Mouse (Mus musculus) hindbrain, embryonic 15.5 days (tissue): ENCODE results near the gene Brd2. TPM values are rescaled to one million over a fixed set of nuclear protein-coding genes. Genes with fewer than 3 reads are reported as not detected.

Experiments used
- ATAC-seq: fragments of 200-750 bp; cut with Nextera tagmentation; 2 replicates; pipeline ENCODE4 v1.8.0; 2017; ENCODE audit warnings: low read depth, moderate number of reproducible peaks, moderate TSS enrichment; ENCODE audit not compliant: low FRiP score
- H3K27ac ChIP-seq: fragments of 300-500 bp; sonication (generic); replicated peaks from 2 replicates; pipeline ENCODE4 v1.5.1; 2015; ENCODE audit warnings: mild to moderate bottlenecking, inconsistent platforms
- H3K27me3 ChIP-seq: fragments of 300-500 bp; sonication (generic); 2 replicates; pipeline ENCODE4 v1.6.1; 2015; ENCODE audit warnings: control low read depth, inconsistent platforms
- H3K36me3 ChIP-seq: fragments of 300-500 bp; sonication (generic); 2 replicates; pipeline ENCODE4 v1.6.1; 2015; ENCODE audit warnings: control low read depth, inconsistent platforms
- H3K4me1 ChIP-seq: fragments of 300-500 bp; sonication (generic); replicated peaks from 2 replicates; pipeline ENCODE4 v1.6.1; 2015; ENCODE audit warnings: control low read depth, inconsistent platforms
- H3K4me2 ChIP-seq: fragments of 300-500 bp; sonication (generic); 2 replicates; pipeline ENCODE4 v1.6.1; 2015; ENCODE audit warnings: moderate library complexity, mild to moderate bottlenecking, inconsistent platforms
- H3K4me3 ChIP-seq: fragments of 300-500 bp; sonication (generic); 2 replicates; pipeline ENCODE4 v1.5.1; 2015; ENCODE audit warnings: mild to moderate bottlenecking, inconsistent platforms
- H3K9ac ChIP-seq: fragments of 300-500 bp; sonication (generic); 2 replicates; pipeline ENCODE4 v1.6.1; 2015; ENCODE audit warnings: inconsistent platforms
- H3K9me3 ChIP-seq: fragments of 300-500 bp; sonication (generic); 2 replicates; pipeline ENCODE4 v1.6.1; 2016; ENCODE audit warnings: control low read depth, inconsistent platforms
- WGBS: fragments of 180-500 bp; shearing (Covaris S2); methylation state at CpG from one replicate; pipeline ENCODE4 v1.1.7; 2015; 5-methylcytosine and 5-hydroxymethylcytosine counted together
- polyA plus RNA-seq: library from polyadenylated mRNA; unstranded; fragments of >200 nt; fragmentation: Nextera tagmentation; extraction: Ambion mirVana; gene quantifications from 2 replicates; pipeline ENCODE4 v1.2.1, GENCODE M21; 2015

The Brd2 gene
- polyA plus RNA-seq, 1 experiment from 2014 or later: 144 TPM

- 87% methylated on average over 7 of the region's 7 CpGs for WGBS
- Histone ChIP-seq H3K4me2 (no peak overlapping the region), H3K27ac (no peak overlapping the region), H3K4me1 (no peaks in the 10 kb centered on the region), H3K9ac (no peak overlapping the region), H3K9me3 (no peaks in the 10 kb centered on the region), H3K36me3 (peaks cover 23% of the 10 kb centered on the region), H3K4me3 (no peak overlapping the region), H3K27me3 (no peaks in the 10 kb centered on the region)
- ATAC-seq: 0 out of 2 replicates have a peak, but pooled peaks have one; percentile 38
Observed at GRCm38 (mm10) chr17:34107109-34107867, 15.1 kb downstream of the Brd2 start.

GRCm38 (mm10) chr17:34106555-34106954 lies 15.9 kb downstream of the Brd2 start:
- Histone ChIP-seq H3K4me3 (no peak overlapping the region), H3K36me3 (peaks cover 16% of the 10 kb centered on the region), H3K4me2 (no peak overlapping the region), H3K27me3 (no peaks in the 10 kb centered on the region), H3K4me1 (peaks cover 3% of the 10 kb centered on the region; the same call in 1 of the 2 replicates), H3K27ac (no peak overlapping the region), H3K9ac (no peak overlapping the region), H3K9me3 (no peaks in the 10 kb centered on the region)
- no peak for ATAC-seq
- WGBS: 91% methylated on average over 7 of the region's 7 CpGs

GRCm38 (mm10) chr17:34104804-34105203 lies 17.6 kb downstream of the Brd2 start:
- no peak overlapping the region for H3K4me3 ChIP-seq
- WGBS: 89% methylated on average over 9 of the region's 9 CpGs
- peaks cover 4% of the 10 kb centered on the region; the same call in 1 of the 2 replicates for H3K4me1 ChIP-seq
- no peak overlapping the region for H3K4me2 ChIP-seq
- no peaks in the 10 kb centered on the region for H3K27me3 ChIP-seq
- ATAC-seq: no peak
- 0 out of 2 replicates have a peak, but pooled peaks cover 3% of the 10 kb centered on the region for H3K36me3 ChIP-seq
- no peaks in the 10 kb centered on the region for H3K9me3 ChIP-seq
- no peak overlapping the region for H3K27ac ChIP-seq
- no peak overlapping the region for H3K9ac ChIP-seq

- 84% methylated on average over 6 of the region's 6 CpGs for WGBS
- no peak overlapping the region for H3K4me3 ChIP-seq
- no peaks in the 10 kb centered on the region for H3K27me3 ChIP-seq
- H3K36me3 ChIP-seq: no peaks in the 10 kb centered on the region
- H3K9me3 ChIP-seq: no peaks in the 10 kb centered on the region
- H3K4me2 ChIP-seq: no peak overlapping the region
- no peak overlapping the region for H3K27ac ChIP-seq
- H3K4me1 ChIP-seq: peaks cover 4% of the 10 kb centered on the region; the same call in 1 of the 2 replicates
- ATAC-seq: no peak
- no peak overlapping the region for H3K9ac ChIP-seq
Observed at GRCm38 (mm10) chr17:34102831-34103230, 19.6 kb downstream of the Brd2 start.

- Histone ChIP-seq H3K4me2 (peak overlapping the region; percentile 50), H3K9me3 (no peaks in the 10 kb centered on the region), H3K27ac (no peak overlapping the region), H3K27me3 (no peaks in the 10 kb centered on the region), H3K9ac (no peak overlapping the region), H3K36me3 (no peaks in the 10 kb centered on the region), H3K4me1 (peaks cover 4% of the 10 kb centered on the region; the same call in 1 of the 2 replicates), H3K4me3 (0 out of 2 replicates have a peak overlapping the region, but pooled peaks have one; percentile 6)
- ATAC-seq: peak; percentile 71; the same call in 1 of the 2 replicates
- 5% methylated on average over 12 of the region's 12 CpGs for WGBS
Observed at GRCm38 (mm10) chr17:34101604-34102032, 20.8 kb downstream of the Brd2 start.

GRCm38 (mm10) chr17:34101185-34101584 lies 21.2 kb downstream of the Brd2 start:
- H3K27ac ChIP-seq: no peak overlapping the region
- H3K36me3 ChIP-seq: no peaks in the 10 kb centered on the region
- H3K9me3 ChIP-seq: no peaks in the 10 kb centered on the region
- no peak overlapping the region for H3K9ac ChIP-seq
- ATAC-seq: peak; percentile 27; the same call in 1 of the 2 replicates
- no peaks in the 10 kb centered on the region for H3K27me3 ChIP-seq
- peaks cover 4% of the 10 kb centered on the region; the same call in 1 of the 2 replicates for H3K4me1 ChIP-seq
- H3K4me2 ChIP-seq: no peak overlapping the region
- 33% methylated on average over 5 of the region's 5 CpGs for WGBS
- H3K4me3 ChIP-seq: 0 out of 2 replicates have a peak overlapping the region, but pooled peaks have one; percentile 6

GRCm38 (mm10) chr17:34099531-34099930 lies 22.9 kb downstream of the Brd2 start:
- peaks cover 4% of the 10 kb centered on the region; the same call in 1 of the 2 replicates for H3K4me1 ChIP-seq
- no peak overlapping the region for H3K9ac ChIP-seq
- no peaks in the 10 kb centered on the region for H3K36me3 ChIP-seq
- no peak overlapping the region for H3K4me3 ChIP-seq
- H3K27me3 ChIP-seq: no peaks in the 10 kb centered on the region
- no peak overlapping the region for H3K4me2 ChIP-seq
- WGBS: 48% methylated on average over 5 of the region's 5 CpGs
- no peak overlapping the region for H3K27ac ChIP-seq
- no peaks in the 10 kb centered on the region for H3K9me3 ChIP-seq
- ATAC-seq: no peak

GRCm38 (mm10) chr17:34098709-34099479 lies 23.5 kb downstream of the Brd2 start:
- Histone ChIP-seq H3K9ac (no peak overlapping the region), H3K4me2 (no peak overlapping the region), H3K9me3 (no peaks in the 10 kb centered on the region), H3K36me3 (no peaks in the 10 kb centered on the region), H3K27me3 (no peaks in the 10 kb centered on the region), H3K4me3 (no peak overlapping the region), H3K27ac (no peak overlapping the region), H3K4me1 (peaks cover 4% of the 10 kb centered on the region; the same call in 1 of the 2 replicates)
- no peak for ATAC-seq
- 69% methylated on average over 10 of the region's 10 CpGs for WGBS

GRCm38 (mm10) chr17:34097272-34097671 lies 25.2 kb downstream of the Brd2 start:
- Histone ChIP-seq H3K36me3 (no peaks in the 10 kb centered on the region), H3K9ac (no peak overlapping the region), H3K9me3 (no peaks in the 10 kb centered on the region), H3K4me1 (peaks cover 4% of the 10 kb centered on the region; the same call in 1 of the 2 replicates), H3K4me3 (no peak overlapping the region), H3K27me3 (no peaks in the 10 kb centered on the region), H3K27ac (no peak overlapping the region), H3K4me2 (no peak overlapping the region)
- no peak for ATAC-seq
- WGBS: 71% methylated on average over 5 of the region's 5 CpGs

GRCm38 (mm10) chr17:34096497-34097010 lies 25.9 kb downstream of the Brd2 start:
- Histone ChIP-seq H3K9me3 (no peaks in the 10 kb centered on the region), H3K4me2 (no peak overlapping the region), H3K4me1 (peaks cover under 1% of the 10 kb centered on the region; the same call in 1 of the 2 replicates), H3K27ac (no peak overlapping the region), H3K9ac (no peak overlapping the region), H3K27me3 (no peaks in the 10 kb centered on the region), H3K4me3 (no peak overlapping the region), H3K36me3 (no peaks in the 10 kb centered on the region)
- WGBS: 74% methylated on average over 3 of the region's 3 CpGs
- ATAC-seq: no peak

- Histone ChIP-seq H3K4me3 (no peak overlapping the region), H3K9ac (no peak overlapping the region), H3K4me1 (no peaks in the 10 kb centered on the region), H3K36me3 (no peaks in the 10 kb centered on the region), H3K27me3 (no peaks in the 10 kb centered on the region), H3K4me2 (no peak overlapping the region), H3K27ac (no peak overlapping the region), H3K9me3 (no peaks in the 10 kb centered on the region)
- ATAC-seq: no peak
- WGBS: 88% methylated on average over 27 of the region's 27 CpGs
Observed at GRCm38 (mm10) chr17:34094283-34095035, 28.0 kb downstream of the Brd2 start.
